Mouse (Mus musculus): Measurements from ENCODE around the gene Hip1r. TPM values are rescaled to one million over a fixed set of nuclear protein-coding genes. Genes with fewer than 3 reads are reported as not detected.
"Not testable (repeated sequence)": the region's sequence is repeated elsewhere in the genome, so short reads cannot be mapped to it uniquely, and the experiment has no call there.

Hip1r gene
- polyA plus RNA-seq, 1 experiment = 40.3 TPM

DNA sequence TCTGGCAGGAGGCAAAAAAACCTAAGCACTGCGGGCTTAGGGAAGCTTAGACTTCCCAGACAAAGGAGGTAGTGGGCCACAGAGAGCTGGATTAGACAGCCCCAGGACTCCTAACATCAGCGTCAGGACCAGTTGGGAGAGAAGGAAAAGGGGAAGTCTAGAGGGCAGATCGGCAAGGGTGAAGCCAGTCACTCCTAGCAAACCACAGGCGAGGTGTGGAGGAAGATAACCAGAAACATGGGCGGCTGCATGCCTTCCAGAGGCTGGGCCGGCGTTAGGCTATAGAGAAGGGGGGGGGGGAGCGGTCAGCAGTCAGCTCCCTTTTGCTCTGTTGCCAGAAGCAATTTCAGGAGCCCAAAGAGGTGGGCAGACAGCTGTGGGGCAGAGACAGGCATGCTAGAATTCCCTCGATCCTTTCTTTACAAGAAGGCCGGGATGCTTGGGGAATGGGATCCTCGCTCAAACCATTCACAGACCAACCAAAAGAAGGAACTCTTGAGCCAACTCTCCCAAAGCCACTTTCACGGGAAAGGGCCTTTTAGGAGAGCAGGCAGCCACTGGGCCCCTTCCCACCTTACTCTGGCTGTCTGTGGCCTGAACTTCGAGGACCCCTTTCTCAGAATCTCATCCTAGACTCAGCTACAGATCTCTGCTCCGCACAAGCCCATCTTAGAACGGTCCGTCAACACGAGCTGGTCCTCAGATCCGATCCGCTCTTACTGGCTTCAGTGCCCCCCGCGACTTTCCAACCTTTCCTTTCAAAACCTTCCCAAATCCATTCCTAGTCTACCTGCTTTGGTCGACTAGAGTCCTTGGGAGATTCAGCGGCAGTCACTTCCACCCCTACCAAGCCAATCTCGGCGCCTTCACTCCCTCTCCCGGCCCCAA, 57.9 kb downstream of the Hip1r start:
- DNase-seq (ENCODE audit: extremely low spot score in 1 of 2, low spot score in 1 of 2) = no peak

DNA sequence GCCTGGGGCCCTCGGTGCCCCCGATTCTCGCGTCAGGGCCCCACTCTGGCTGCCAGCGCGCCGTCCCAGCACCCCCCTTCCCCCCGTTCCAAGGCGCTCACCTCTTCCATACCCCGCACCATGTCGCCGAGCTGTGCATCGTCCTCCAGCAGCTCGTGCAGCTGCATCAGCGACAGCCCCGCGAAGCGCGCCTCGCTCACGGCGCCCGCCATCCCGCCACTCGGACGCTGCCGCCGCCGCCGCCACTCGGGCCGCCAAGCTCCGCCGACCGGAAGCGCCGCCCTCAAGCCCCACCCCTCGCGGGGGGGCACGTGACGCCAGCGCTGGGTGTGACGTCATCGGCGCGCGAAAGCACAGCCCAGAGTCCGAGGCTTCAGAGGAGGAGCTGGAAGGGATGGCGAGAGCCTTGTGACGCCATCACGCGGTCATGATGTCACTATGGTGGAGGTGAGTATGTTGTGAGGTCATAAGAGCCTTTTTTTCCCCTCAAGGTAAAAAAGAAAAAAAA, 58.6 kb downstream of the Hip1r start, which contains the start of gene Vps37b:
TSS of gene Vps37b (minus strand) at position 270 of the 508 bp plus-strand sequence.
- DNase-seq (ENCODE audit: extremely low spot score in 1 of 2, low spot score in 1 of 2) = peak; percentile 72 to 94

DNA sequence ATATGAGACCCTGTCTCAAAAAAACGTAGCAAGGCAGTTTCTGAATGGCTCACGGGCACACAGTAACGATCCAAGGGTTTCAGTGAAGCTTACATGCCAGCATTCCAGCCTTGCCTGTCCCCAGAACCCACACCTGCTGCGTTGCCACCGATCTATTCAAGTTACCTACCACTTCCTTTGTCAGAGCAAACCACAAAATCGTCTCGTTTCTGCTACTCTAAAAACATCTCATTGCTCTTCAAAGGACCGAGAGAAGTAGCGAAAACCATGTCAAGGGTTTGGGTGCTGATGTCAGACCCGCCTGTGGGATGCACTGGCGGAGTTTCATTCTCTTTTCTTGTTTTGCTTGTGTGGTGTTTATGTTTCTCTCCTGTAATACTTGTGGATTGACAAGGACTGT, 61.0 kb downstream of the Hip1r start:
- DNase-seq (ENCODE audit: extremely low spot score in 1 of 2, low spot score in 1 of 2) = no peak

DNA sequence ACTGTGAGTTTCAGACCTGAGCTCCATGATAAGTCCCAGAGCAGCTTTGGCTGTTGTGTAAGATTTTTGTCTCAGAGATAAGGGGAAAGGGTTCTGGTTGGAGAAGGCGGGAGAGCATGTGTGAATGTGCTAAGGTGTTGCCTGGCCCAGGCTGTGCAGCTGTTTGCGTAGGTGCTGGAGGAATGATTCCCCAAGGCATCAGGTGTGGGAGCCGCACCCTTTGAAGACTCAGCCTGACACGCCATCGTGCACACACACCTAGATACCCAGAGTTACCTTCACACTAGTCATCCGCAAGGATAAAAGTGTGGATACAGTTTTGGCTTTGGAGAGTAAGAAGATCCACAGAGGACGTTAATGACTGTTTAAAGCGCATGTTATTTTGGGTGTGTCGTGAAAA, 62.0 kb downstream of the Hip1r start:
- DNase-seq (ENCODE audit: extremely low spot score in 1 of 2, low spot score in 1 of 2) = no peak

DNA sequence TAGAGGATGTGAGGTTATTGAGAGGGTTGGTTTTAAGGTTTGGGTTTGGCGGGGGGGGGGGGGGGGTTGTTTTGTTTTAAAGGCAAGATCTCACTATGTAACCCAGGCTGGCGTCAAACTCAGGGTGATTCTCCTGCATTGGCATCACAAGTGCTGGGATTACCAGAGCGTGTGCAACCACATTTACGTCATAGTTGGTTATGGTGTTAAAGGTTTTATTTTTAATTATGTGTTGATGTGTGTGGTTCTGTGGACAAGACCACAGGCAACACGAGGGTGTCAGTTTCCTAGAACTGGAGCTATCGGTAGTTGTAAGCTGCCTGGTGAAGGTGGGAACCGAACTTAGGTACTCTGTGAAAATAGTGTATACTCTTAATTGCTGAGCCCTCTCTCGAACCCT, 62.4 kb downstream of the Hip1r start:
- DNase-seq (ENCODE audit: extremely low spot score in 1 of 2, low spot score in 1 of 2) = no peak

DNA sequence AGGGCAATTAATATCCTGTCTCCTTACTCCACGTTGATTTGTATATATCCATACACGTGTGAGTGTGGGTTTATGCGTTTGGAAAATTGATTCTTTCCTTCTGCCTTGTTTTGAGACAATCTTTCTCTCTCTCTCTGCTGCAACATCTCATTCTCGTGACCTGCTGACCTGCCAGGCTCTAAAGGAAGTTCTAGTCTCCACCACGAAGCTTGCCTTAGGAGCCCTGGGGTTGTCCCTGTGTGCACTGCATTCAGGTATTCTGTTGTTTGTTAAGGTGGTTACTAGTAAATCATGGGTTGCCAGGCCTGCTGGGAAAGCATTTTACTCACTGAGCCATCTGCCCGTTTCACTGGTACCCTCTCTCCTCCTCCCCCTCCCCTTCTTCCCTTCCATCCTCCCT, 62.9 kb downstream of the Hip1r start:
- no peak for DNase-seq (ENCODE audit: extremely low spot score in 1 of 2, low spot score in 1 of 2)

DNA sequence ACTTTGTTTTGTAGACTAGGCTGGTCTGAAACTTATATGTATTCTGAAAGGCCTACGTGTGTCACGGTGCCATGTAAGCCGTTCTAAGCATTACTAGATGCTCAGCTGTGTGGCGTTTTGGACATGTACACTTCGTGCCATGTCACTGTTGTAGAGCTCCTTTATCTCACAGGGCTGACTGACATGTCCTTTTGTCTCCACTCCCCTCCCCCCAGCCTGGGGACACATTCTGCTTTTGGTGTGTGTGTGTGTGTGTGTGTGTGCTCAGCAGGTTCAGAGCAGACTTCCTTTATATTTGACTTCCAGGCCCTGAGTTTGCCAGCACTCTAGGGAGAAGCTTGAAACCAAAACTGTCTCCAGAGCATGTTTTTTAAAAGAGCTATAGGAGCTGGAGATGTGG, 63.4 kb downstream of the Hip1r start:
- no peak for DNase-seq (ENCODE audit: extremely low spot score in 1 of 2, low spot score in 1 of 2)

DNA sequence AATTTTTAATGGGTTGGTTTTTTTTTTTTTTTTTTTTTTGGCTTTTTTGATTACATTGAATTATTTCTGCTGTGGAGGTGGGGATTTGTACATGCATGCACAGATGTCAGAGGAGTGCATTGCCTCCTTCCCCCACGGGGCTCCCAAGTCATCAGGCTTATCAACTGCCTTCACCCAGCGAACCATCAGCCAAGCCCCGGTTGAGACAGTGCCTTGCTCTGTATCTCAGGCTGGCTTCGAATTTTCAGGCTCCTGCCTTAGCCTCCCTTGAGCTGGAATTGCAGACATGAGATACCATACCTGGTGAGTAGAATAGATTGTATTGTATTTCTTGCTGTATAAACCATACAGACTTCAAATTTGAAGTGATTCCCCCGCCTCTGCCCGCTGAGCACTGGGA, 66.2 kb downstream of the Hip1r start:
- no peak for DNase-seq (ENCODE audit: extremely low spot score in 1 of 2, low spot score in 1 of 2)

DNA sequence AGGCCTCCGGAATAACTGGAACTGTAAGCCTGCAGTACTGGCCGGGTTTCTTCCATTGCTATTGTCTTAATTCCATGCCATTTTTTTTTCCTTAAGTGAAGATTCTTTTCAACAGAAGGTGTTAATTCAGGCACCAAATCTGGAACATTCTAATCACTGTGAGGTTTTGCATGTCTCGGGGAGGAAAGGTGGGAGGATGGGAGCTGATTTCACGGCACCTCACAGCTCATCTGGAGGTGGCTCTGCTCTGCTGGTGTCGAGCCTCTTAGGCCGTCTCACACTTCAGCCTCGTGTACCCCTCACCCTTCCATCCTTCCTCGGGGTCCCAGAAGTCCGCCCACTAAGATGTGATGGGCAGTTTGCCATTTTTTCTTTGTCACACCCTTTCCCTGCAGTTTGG, 67.7 kb downstream of the Hip1r start:
- no peak for DNase-seq (ENCODE audit: extremely low spot score in 1 of 2, low spot score in 1 of 2)

DNA sequence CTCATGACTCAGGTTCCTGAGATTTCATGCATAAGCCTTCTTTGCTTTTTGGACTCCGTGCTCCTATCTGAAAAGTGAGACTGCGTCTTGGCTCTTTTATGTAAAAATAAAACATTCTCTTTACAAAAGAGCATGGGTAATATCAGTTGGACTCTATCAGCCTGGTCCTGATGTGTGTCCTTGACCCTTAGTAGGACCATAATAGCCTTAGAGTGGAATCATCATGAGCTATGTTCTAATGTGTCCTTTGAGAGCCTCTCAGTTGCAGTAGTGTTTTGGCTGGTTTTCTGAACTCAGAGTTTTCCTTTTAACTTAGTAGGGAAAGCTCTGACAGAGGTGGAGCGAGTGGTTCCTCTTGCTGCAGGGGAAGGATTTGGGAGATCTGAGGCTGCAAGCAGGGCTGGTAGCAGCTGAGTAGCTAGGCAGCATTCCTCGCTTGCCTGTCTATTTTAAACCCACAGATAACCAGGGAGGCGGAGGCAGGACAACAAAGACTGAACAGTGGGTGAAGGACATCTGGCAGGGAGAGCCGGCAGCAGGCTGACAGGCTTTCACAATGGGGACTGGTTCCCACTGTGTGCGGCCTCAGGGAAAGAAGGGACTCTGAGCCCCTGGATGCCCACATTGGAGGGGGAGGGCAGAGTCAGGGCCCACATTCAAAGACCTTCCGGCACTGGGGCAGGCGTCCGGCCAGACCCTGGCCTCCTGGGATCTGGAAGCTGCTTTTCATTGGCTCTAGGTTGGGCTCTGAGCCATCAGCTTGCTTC, 70.0 kb downstream of the Hip1r start:
- DNase-seq (ENCODE audit: extremely low spot score in 1 of 2, low spot score in 1 of 2) = peak; percentile 84 to 89

DNA sequence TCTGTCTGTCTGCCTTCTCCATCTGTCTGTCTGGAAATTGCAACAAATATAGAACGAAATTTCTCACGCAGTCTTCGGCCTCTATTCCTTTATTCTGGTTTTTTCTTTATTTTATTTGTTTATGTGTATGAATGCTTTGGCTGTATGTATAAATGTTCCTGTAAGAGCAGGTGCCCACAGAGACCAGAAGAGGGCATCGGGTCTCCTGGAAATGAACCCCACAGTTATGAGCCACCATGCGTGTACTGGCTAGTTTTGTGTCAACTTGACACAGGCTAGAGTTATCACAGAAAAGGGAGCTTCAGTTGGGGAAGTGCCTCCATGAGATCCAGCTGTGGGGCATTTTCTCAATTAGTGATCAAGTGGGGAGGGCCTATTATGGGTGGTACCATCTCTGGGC, 70.6 kb downstream of the Hip1r start:
- DNase-seq (ENCODE audit: extremely low spot score in 1 of 2, low spot score in 1 of 2) = no peak

DNA sequence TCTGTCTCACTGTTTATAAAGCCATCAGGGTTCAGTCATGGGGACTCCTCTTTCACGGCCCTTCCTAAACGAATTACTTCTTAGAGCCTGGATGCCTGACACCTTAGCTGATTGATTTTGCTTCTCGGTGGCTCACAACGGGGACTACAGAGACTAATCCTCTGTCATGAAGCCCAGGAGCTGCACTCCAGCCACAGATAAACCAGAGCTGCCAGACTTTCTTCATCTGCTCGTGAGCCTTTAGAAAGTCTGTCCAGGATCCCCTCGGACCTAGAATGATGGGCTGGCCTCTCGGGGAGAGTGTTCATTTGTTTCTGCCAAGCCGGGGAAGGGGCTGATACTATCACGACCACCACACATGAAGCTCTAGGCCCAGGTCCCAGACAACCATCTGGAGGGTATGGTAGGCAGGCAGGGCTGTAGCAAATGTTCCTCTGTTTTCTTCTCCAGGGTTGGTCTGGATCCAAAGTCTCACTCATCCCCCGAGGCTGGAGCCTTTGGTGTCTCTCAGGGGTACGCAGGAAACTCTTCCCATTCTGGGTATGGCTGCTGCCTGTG, 72.1 kb downstream of the Hip1r start:
- DNase-seq (ENCODE audit: extremely low spot score in 1 of 2, low spot score in 1 of 2) = no peak

DNA sequence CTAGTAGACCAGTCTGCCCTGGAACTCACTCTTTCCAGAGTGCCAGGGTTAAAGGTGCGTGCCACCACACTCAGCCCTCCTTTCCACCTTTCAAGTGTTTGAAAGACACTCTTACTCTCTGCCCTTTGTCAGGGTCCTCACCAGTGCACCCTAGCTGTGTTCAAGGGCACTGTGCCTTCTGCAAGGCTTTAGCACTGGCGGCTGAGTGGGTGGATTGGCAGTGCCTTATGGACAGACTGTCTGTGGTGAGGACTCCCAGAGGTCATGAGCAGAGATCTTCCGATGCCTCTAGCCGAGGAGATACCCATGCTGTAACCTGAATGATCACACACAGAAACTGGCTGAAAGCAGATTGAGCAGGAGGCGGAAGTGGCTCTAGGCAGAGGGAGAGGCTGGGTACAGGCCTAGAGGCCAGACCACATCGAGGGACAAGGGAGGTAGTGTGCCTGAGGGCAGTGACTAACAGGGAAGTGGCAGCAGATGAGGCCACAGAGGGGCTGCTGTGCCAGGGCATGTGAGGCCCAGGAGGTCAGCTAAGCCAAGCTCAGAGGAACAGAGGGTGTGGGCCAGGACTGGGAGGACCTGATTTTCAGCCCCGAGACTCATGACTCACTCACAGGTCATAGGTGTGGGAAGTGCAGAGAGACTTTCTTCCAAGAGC, 73.4 kb downstream of the Hip1r start:
- DNase-seq (ENCODE audit: extremely low spot score in 1 of 2, low spot score in 1 of 2) = no peak

DNA sequence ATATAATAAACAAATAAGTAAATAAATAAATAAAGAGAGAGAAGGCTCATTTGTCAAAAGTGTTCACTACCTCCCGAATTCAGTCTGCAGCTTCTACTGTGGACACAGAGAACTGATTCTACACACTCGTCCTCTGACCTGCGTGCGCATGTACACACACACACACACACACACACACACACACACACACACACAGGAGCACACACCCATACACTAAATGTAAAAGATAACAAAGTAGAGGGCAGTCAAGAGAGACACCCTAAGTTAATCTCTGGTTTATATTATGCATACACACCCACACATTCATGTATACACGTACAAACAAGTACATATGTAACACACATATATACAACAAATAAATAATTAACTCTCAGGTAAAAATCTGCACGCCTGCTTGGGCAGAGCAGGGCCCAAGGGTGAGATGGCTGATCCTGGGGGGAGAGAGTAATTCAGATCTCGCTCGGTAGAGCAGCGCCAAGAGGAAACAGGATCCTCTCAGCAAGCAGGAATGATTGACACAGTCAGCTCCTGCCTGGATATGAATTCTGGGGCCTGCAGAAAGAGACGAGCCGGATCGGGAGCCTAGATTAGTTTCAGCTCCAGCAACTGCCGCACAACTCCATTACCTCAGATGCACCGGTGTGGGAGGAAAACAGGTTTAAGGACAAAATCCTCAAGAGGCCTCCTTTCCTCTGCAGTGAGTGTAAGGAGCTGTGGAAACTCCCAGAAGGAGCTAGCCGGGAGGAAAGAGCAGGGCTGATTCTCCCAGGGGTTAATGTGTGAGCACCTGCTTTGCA, 76.0 kb downstream of the Hip1r start:
- peak in 1 of 2 experiments; percentile 39 for DNase-seq (ENCODE audit: extremely low spot score in 1 of 2, low spot score in 1 of 2)

DNA sequence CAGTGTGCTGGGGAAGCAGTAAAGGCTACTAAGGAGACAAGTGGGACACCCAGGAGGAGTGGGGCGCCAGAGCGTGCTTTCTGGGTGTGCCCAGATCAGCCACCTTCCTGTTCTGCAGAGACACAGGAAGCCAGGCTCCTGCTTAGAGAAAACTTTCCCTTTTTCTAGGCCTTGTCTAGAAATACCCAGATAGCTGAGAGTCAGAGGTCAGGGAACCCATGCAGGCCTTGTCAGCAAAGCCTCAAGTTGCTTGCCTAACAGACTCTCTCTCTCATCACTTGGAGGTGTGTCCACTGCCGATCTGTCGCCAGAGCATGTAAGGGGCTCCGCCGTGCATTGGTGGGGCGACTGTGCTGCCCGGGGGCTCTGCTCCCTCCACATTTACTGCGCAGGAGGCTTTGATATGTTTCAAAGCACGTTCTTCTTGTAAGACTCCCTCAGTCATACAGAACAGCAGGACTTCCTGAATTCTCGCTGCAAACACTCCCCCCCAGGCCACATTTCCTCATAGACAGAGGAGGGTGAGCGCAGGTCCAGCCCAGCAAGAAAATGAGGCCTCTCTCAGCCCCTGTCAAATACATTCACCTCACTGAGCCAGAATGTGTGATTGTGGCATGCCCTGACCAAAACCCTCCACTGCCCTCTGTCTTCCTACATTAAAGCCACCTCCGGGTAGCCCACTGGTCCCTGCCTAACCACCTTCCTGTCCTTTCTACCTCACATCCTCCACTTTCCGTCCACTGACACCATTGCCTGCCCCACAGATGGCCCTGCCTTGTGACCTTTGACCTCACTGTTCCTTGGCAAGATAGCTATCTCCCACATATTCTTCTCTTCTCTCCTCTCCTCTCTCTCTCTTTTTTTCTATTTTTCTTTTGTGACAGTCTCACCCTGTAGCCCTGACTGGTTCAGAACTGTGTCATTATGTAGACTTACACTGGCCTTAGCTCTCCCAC, 76.9 kb downstream of the Hip1r start:
- DNase-seq (ENCODE audit: extremely low spot score in 1 of 2, low spot score in 1 of 2) = no peak

DNA sequence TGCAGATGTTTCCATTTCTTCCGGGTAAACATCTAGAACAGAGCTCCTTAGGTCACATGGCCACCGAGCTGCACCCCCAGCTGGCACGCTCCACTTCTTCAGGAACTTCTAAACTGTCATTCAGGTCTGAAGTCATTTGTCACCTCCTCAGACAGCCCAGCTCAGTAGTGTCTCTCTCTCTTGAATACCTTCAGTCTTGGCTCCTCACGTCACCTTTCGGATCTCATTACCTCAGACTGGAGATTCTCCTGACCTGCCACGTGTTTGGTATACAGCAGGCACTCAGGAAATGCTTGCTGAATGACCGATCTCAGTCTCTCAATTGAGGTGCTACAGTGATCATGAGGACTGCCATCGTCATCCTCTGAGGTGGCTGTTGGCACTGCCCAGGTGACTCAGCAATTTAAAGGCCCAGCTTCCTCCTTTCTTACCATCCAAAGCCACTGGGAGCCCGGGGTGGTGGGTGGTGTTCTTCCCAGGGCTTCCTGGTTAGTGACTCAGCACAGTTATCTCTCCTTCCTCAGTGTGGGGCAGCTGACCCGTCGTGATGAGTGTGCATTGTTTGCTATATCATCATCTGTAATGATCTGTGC, 78.6 kb downstream of the Hip1r start:
- DNase-seq (ENCODE audit: extremely low spot score in 1 of 2, low spot score in 1 of 2) = no peak

DNA sequence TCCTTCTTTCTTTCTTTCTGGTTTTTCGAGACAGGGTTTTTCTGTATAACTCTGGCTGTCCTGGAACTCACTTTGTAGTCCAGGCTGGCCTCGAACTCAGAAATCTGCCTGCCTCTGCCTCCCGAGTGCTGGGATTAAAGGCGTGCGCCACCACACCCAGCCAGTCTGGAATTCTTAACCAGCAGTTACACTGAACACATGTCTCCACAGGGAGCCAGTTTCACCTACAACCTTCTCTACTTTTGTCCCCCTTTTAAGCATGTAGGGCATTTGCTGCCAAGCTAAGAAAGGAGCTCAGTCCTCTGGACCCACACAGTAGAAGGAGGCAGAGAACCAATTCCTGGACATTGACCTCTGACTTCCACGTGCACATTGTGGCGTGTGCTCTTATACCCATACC, 79.2 kb downstream of the Hip1r start:
- not testable (repeated sequence) for DNase-seq (ENCODE audit: extremely low spot score in 1 of 2, low spot score in 1 of 2)

Data from frontal cortex, adult 2 months (tissue).